Mouse (Mus musculus): ENCODE results near the gene Sugp2. TPM values are rescaled to one million over a fixed set of nuclear protein-coding genes. Genes with fewer than 3 reads are reported as not detected.
"Not testable (repeated sequence)": the region's sequence is repeated elsewhere in the genome, so short reads cannot be mapped to it uniquely, and the experiment has no call there.

Gene Sugp2
- polyA plus RNA-seq, 1 experiment from 2014 or later: 82.9 TPM

- no peak for ATAC-seq (ENCODE audit: low FRiP score)
These were observed 22.8 kb upstream of the Sugp2 start for GRCm38 (mm10) chr8:70211275-70211674.

GRCm38 (mm10) chr8:70211726-70212111 is 22.3 kb upstream of the Sugp2 start:
- H3K27ac ChIP-seq: no peak overlapping the region
- no peak; the same call in 1 of the 2 replicates for ATAC-seq (ENCODE audit: low FRiP score)
- 3% methylated on average over 31 of the region's 31 CpGs for WGBS

More at GRCm38 (mm10) chr8:70211275-70211674, 22.8 kb upstream of the Sugp2 start:
- H3K4me2 ChIP-seq: peak overlapping the region; percentile 94
- 58% methylated on average over 1 of the region's 1 CpGs for whole genome bisulfite sequencing
- H3K9me3 ChIP-seq: no peaks in the 10 kb centered on the region
- H3K9ac ChIP-seq: peak overlapping the region; percentile 30; the same call in 1 of the 2 replicates
- peaks cover 37% of the 10 kb centered on the region for H3K27me3 ChIP-seq
- no peaks in the 10 kb centered on the region for H3K36me3 ChIP-seq (replicated peaks)
- H3K4me3 ChIP-seq (replicated peaks): peak overlapping the region; percentile 57
- peaks cover 6% of the 10 kb centered on the region for H3K4me1 ChIP-seq
- H3K27ac ChIP-seq: no peak overlapping the region

GRCm38 (mm10) chr8:70212112-70213055 is 21.6 kb upstream of the Sugp2 start, which contains the start of gene Slc25a42:
TSS of gene Slc25a42 (minus strand) at chr8:70212305.
- Histone ChIP-seq H3K4me2 (peak within 1 kb of the TSS; percentile 94), H3K9ac (peak within 1 kb of the TSS; percentile 46), H3K36me3 (replicated peaks) (no peaks in the 10 kb centered on the region), H3K27ac (peak within 1 kb of the TSS; percentile 16; the same call in 1 of the 2 replicates), H3K27me3 (peaks cover 42% of the 10 kb centered on the region), H3K4me3 (replicated peaks) (peak within 1 kb of the TSS; percentile 57), H3K9me3 (no peaks in the 10 kb centered on the region), H3K4me1 (peaks cover 6% of the 10 kb centered on the region)
- 0% methylated on average over 57 of the region's 66 CpGs for WGBS
- peak; percentile 99 for ATAC-seq (ENCODE audit: low FRiP score)

More at GRCm38 (mm10) chr8:70211726-70212111, 22.3 kb upstream of the Sugp2 start:
- H3K4me2 ChIP-seq: peak overlapping the region; percentile 94
- no peaks in the 10 kb centered on the region for H3K9me3 ChIP-seq
- H3K4me3 ChIP-seq (replicated peaks): peak overlapping the region; percentile 57
- H3K27me3 ChIP-seq: peaks cover 41% of the 10 kb centered on the region
- peaks cover 6% of the 10 kb centered on the region for H3K4me1 ChIP-seq
- no peaks in the 10 kb centered on the region for H3K36me3 ChIP-seq (replicated peaks)
- peak overlapping the region; percentile 30 for H3K9ac ChIP-seq

GRCm38 (mm10) chr8:70214411-70214810 is 19.6 kb upstream of the Sugp2 start:
- Histone ChIP-seq H3K9ac (no peak overlapping the region), H3K4me1 (peaks cover 6% of the 10 kb centered on the region), H3K4me3 (replicated peaks) (no peak overlapping the region), H3K27ac (no peak overlapping the region), H3K4me2 (no peak overlapping the region), H3K36me3 (replicated peaks) (no peaks in the 10 kb centered on the region), H3K9me3 (no peaks in the 10 kb centered on the region), H3K27me3 (peaks cover 34% of the 10 kb centered on the region)
- 59% methylated on average over 3 of the region's 3 CpGs for WGBS
- no peak for ATAC-seq (ENCODE audit: low FRiP score)

- H3K9ac ChIP-seq: no peak overlapping the region
- no peak for ATAC-seq (ENCODE audit: low FRiP score)
- WGBS: 82% methylated on average over 5 of the region's 5 CpGs
- no peak overlapping the region for H3K4me2 ChIP-seq
- H3K27ac ChIP-seq: no peak overlapping the region
- peaks cover 6% of the 10 kb centered on the region for H3K4me1 ChIP-seq
- peaks cover 29% of the 10 kb centered on the region for H3K27me3 ChIP-seq
- H3K36me3 ChIP-seq (replicated peaks): no peaks in the 10 kb centered on the region
- no peak overlapping the region for H3K4me3 ChIP-seq (replicated peaks)
- H3K9me3 ChIP-seq: no peaks in the 10 kb centered on the region
These were observed 18.9 kb upstream of the Sugp2 start for GRCm38 (mm10) chr8:70215092-70215491.

GRCm38 (mm10) chr8:70216161-70216560 is 17.9 kb upstream of the Sugp2 start:
- H3K4me2 ChIP-seq; H3K36me3 ChIP-seq (replicated peaks); H3K9ac ChIP-seq; H3K4me3 ChIP-seq (replicated peaks); ATAC-seq (ENCODE audit: low FRiP score); H3K9me3 ChIP-seq; H3K4me1 ChIP-seq; H3K27ac ChIP-seq: not testable (repeated sequence)
- WGBS: 83% methylated on average over 3 of the region's 3 CpGs
- peaks cover 18% of the 10 kb centered on the region for H3K27me3 ChIP-seq

- no peak overlapping the region for H3K27ac ChIP-seq
- H3K9me3 ChIP-seq: no peaks in the 10 kb centered on the region
- WGBS: 55% methylated on average over 1 of the region's 1 CpGs
- ATAC-seq (ENCODE audit: low FRiP score): no peak
- no peak overlapping the region for H3K9ac ChIP-seq
- H3K4me3 ChIP-seq (replicated peaks): no peak overlapping the region
- H3K4me2 ChIP-seq: no peak overlapping the region
- H3K27me3 ChIP-seq: peaks cover 17% of the 10 kb centered on the region
- peaks cover 6% of the 10 kb centered on the region for H3K4me1 ChIP-seq
- no peaks in the 10 kb centered on the region for H3K36me3 ChIP-seq (replicated peaks)
These were observed 17.5 kb upstream of the Sugp2 start for GRCm38 (mm10) chr8:70216566-70216965.

GRCm38 (mm10) chr8:70217441-70217840 is 16.6 kb upstream of the Sugp2 start:
- H3K4me1 ChIP-seq: peaks cover 6% of the 10 kb centered on the region
- H3K4me3 ChIP-seq (replicated peaks): no peak overlapping the region
- no peak for ATAC-seq (ENCODE audit: low FRiP score)
- no peak overlapping the region for H3K4me2 ChIP-seq
- H3K27me3 ChIP-seq: peaks cover 17% of the 10 kb centered on the region
- no peak overlapping the region for H3K27ac ChIP-seq
- no peaks in the 10 kb centered on the region for H3K9me3 ChIP-seq
- H3K9ac ChIP-seq: no peak overlapping the region
- peaks cover 6% of the 10 kb centered on the region for H3K36me3 ChIP-seq (replicated peaks)

GRCm38 (mm10) chr8:70219107-70219684 is 14.8 kb upstream of the Sugp2 start:
- ATAC-seq (ENCODE audit: low FRiP score): no peak
- Histone ChIP-seq H3K27me3 (peaks cover 16% of the 10 kb centered on the region), H3K9me3 (no peaks in the 10 kb centered on the region), H3K27ac (no peak overlapping the region), H3K36me3 (replicated peaks) (peaks cover 22% of the 10 kb centered on the region), H3K4me3 (replicated peaks) (no peak overlapping the region), H3K4me2 (no peak overlapping the region), H3K4me1 (no peaks in the 10 kb centered on the region), H3K9ac (no peak overlapping the region)
- WGBS: 57% methylated on average over 5 of the region's 5 CpGs

GRCm38 (mm10) chr8:70220236-70220840 is 13.7 kb upstream of the Sugp2 start:
- no peak overlapping the region for H3K27ac ChIP-seq
- H3K9ac ChIP-seq: no peak overlapping the region
- no peak for ATAC-seq (ENCODE audit: low FRiP score)
- peaks cover 33% of the 10 kb centered on the region for H3K36me3 ChIP-seq (replicated peaks)
- H3K4me1 ChIP-seq: no peaks in the 10 kb centered on the region
- WGBS: 80% methylated on average over 8 of the region's 8 CpGs
- no peak overlapping the region for H3K4me2 ChIP-seq
- peaks cover 9% of the 10 kb centered on the region; the same call in 1 of the 2 replicates for H3K27me3 ChIP-seq
- H3K4me3 ChIP-seq (replicated peaks): no peak overlapping the region
- H3K9me3 ChIP-seq: no peaks in the 10 kb centered on the region

- no peak overlapping the region for H3K9ac ChIP-seq
- WGBS: 92% methylated on average over 3 of the region's 3 CpGs
- no peak overlapping the region for H3K4me3 ChIP-seq (replicated peaks)
- H3K36me3 ChIP-seq (replicated peaks): peaks cover 36% of the 10 kb centered on the region
- H3K9me3 ChIP-seq: no peaks in the 10 kb centered on the region
- peaks cover 5% of the 10 kb centered on the region; the same call in 1 of the 2 replicates for H3K27me3 ChIP-seq
- H3K27ac ChIP-seq: no peak overlapping the region
- no peaks in the 10 kb centered on the region for H3K4me1 ChIP-seq
- ATAC-seq (ENCODE audit: low FRiP score): no peak
- no peak overlapping the region for H3K4me2 ChIP-seq
These were observed 13.1 kb upstream of the Sugp2 start for GRCm38 (mm10) chr8:70220911-70221310.

GRCm38 (mm10) chr8:70222041-70222440 is 12.0 kb upstream of the Sugp2 start:
- ATAC-seq (ENCODE audit: low FRiP score): no peak
- no peaks in the 10 kb centered on the region for H3K27me3 ChIP-seq
- peaks cover 36% of the 10 kb centered on the region for H3K36me3 ChIP-seq (replicated peaks)
- no peaks in the 10 kb centered on the region for H3K9me3 ChIP-seq
- no peaks in the 10 kb centered on the region for H3K4me1 ChIP-seq
- no peak overlapping the region for H3K4me2 ChIP-seq
- 94% methylated on average over 12 of the region's 12 CpGs for WGBS
- no peak overlapping the region for H3K27ac ChIP-seq
- no peak overlapping the region for H3K9ac ChIP-seq
- H3K4me3 ChIP-seq (replicated peaks): no peak overlapping the region
